Mouse (Mus musculus): Measurements from ENCODE around the gene Gm12845. TPM values are rescaled to one million over a fixed set of nuclear protein-coding genes. Genes with fewer than 3 reads are reported as not detected.

Gm12845 gene
- total and polyA plus RNA-seq, 3 experiments, result not detected

DNA sequence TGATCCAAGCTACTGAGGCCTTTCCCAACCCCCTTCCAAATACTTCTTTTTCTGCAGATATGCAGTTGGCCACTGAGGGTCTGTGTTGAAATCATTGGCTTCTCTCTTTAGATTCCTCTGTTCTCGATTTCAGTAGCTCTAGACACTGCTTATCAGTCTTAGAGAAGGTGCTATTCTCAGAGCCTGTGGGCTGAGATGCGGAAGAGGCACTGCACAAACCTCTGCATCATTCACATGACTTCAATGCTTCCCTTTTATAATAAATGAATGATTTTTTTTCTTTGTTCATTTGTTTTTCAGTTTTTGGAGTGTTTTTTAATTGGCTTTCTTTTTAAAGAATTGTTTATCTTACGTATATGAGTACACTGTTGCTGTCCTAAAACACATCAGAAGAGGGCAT lies 11.9 kb upstream of the Gm12845 start:
- peak; percentile 73 for DNase-seq (ENCODE audit: low read depth, low spot score)
- Histone ChIP-seq H3K9me3 (replicated peaks; ENCODE audit: insufficient read depth, low read length) (no peaks in the 10 kb centered on the region), H3K9ac (ENCODE audit: control insufficient read depth, low read depth, low read length, poor library complexity, severe bottlenecking) (no peak overlapping the region), H3K36me3 (ENCODE audit: control insufficient read depth in 1 of 2, insufficient read depth in 2 of 2, low read length in 2 of 2) (0 out of 4 replicates have a peak, but pooled peaks cover 0 to 2% of the 10 kb centered on the region in 2 experiments), H3K79me2 (ENCODE audit: control insufficient read depth, insufficient read depth, low read length, poor library complexity) (no peaks in the 10 kb centered on the region), H3K27ac (ENCODE audit: control insufficient read depth, low read depth, low read length) (no peak overlapping the region), H3K4me1 (ENCODE audit: control insufficient read depth in 1 of 2, insufficient read depth in 2 of 2, low read length in 2 of 2) (peaks cover 0 to 5% of the 10 kb centered on the region in 2 experiments; a peak in 2 of 4 replicates), H3K27me3 (ENCODE audit: control insufficient read depth in 1 of 2, insufficient read depth in 2 of 2, low read length in 2 of 2) (peaks cover 2% of the 10 kb centered on the region in 2 experiments; a peak in 2 of 4 replicates), H3K4me3 (ENCODE audit: control insufficient read depth in 1 of 2, insufficient read depth in 1 of 2, low read depth in 2 of 2, low read length in 2 of 2) (no peak overlapping the region)
- TF ChIP-seq CTCF (IDR thresholded peaks at IDR 0.05 in 2 of 3, conservative IDR thresholded peaks at IDR 0.05 in 1 of 3; ENCODE audit: control insufficient read depth in 1 of 3, insufficient read depth in 1 of 3, low read depth in 2 of 3, low read length in 3 of 3, poor library complexity in 1 of 3, severe bottlenecking in 1 of 3), result no peak
- TF ChIP-seq CHD2 (IDR thresholded peaks at IDR 0.05; ENCODE audit: low read length), result no peak
- TF ChIP-seq NELFE (IDR thresholded peaks at IDR 0.05; ENCODE audit: low read depth, low read length), result no peak
- no peak; a peak in 1 of 4 replicates for TF ChIP-seq EP300 (IDR thresholded peaks at IDR 0.05; ENCODE audit: low read depth in 1 of 2, low read length in 2 of 2)
- TF ChIP-seq TCF12 (IDR thresholded peaks at IDR 0.05; ENCODE audit: low read depth, low read length), result 0 out of 2 replicates have a peak, but pooled peaks have one; percentile 28
- no peak for TF ChIP-seq MAFK (IDR thresholded peaks at IDR 0.05; ENCODE audit: borderline replicate concordance, low read depth, low read length)
- TF ChIP-seq MYC (IDR thresholded peaks at IDR 0.05; ENCODE audit: low read depth, low read length), result 0 out of 2 replicates have a peak, but pooled peaks have one; percentile 29
- TF ChIP-seq ETS1 (IDR thresholded peaks at IDR 0.05; ENCODE audit: low read depth, low read length), result no peak
- TF ChIP-seq SMC3 (IDR thresholded peaks at IDR 0.05; ENCODE audit: low read depth, low read length), result no peak
- TF ChIP-seq POLR2A (IDR thresholded peaks at IDR 0.05; ENCODE audit: control insufficient read depth in 1 of 2, insufficient read depth in 1 of 2, low read depth in 1 of 2, low read length in 2 of 2, poor library complexity in 1 of 2), result no peak
- TF ChIP-seq SIN3A (IDR thresholded peaks at IDR 0.05; ENCODE audit: low read length), result no peak
- TF ChIP-seq POLR2AphosphoS5 (IDR thresholded peaks at IDR 0.05; ENCODE audit: borderline replicate concordance, low read depth, low read length), result no peak
- TF ChIP-seq ELF1 (IDR thresholded peaks at IDR 0.05; ENCODE audit: low read depth, low read length), result peak; percentile 60
- TF ChIP-seq BHLHE40 (IDR thresholded peaks at IDR 0.05; ENCODE audit: borderline replicate concordance, low read depth, low read length), result peak; percentile 69; the same call in 1 of the 2 replicates
- peak; percentile 49; the same call in 1 of the 2 replicates for TF ChIP-seq GATA1 (IDR thresholded peaks at IDR 0.05; ENCODE audit: low read depth, low read length)
- no peak for TF ChIP-seq MYB (IDR thresholded peaks at IDR 0.05; ENCODE audit: low read depth, low read length)
- peak; percentile 80 for TF ChIP-seq TBP (IDR thresholded peaks at IDR 0.05; ENCODE audit: low read depth, low read length)
- TF ChIP-seq MAZ (IDR thresholded peaks at IDR 0.05; ENCODE audit: low read depth, low read length), result no peak
- peak; percentile 61 for TF ChIP-seq ZNF384 (IDR thresholded peaks at IDR 0.05; ENCODE audit: low read depth, low read length)
- no peak for TF ChIP-seq UBTF (IDR thresholded peaks at IDR 0.05; ENCODE audit: borderline replicate concordance, insufficient read depth, low read depth, low read length)
- TF ChIP-seq RCOR1 (IDR thresholded peaks at IDR 0.05; ENCODE audit: low read depth, low read length), result no peak
- no peak for TF ChIP-seq CHD1 (IDR thresholded peaks at IDR 0.05; ENCODE audit: low read depth, low read length)
